Mouse (Mus musculus): ENCODE results near the gene Zfp607b. TPM values are rescaled to one million over a fixed set of nuclear protein-coding genes. Genes with fewer than 3 reads are reported as not detected.

Gene Zfp607b
- total RNA-seq (2021) = 1 to 10 TPM; 9.2 to 9.7 TPM
- long read RNA-seq, full-length matches to known transcripts = 2 of 9 reads
- long read RNA-seq, partial matches to known transcripts = 1 of 9 reads
- long read RNA-seq, other reads (novel, unspliced or antisense) = 6 of 9 reads

GRCm38 (mm10) chr7:27688815-27689612 is at the start of gene Zfp607b:
Gene Zfp607b (plus strand): TSS chr7:27689340.
- DNase-seq (ENCODE audit: low spot score in 2 of 2) = peak; percentile 83 to 87

DNA sequence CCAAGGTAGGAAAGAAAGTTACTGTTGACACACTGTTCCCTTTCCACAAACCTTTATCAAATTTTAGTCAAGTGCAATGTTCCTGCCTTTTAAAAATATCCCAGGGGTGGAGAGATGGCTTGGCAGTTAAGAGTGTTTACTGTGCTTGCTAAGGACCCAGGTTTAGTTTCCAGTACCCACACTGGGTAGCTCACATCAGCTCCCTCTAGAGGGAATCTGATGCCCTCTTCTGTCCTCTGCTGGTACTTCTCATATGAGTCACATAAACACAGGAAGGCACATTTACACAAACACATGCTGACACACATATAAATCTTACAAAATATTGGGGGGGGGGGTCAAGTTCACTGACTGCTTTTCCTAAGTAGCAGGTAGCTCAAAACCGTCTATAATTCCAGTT is 44.7 kb upstream of the Zfp607b start:
- no peak for DNase-seq (ENCODE audit: low spot score in 2 of 2)

DNA sequence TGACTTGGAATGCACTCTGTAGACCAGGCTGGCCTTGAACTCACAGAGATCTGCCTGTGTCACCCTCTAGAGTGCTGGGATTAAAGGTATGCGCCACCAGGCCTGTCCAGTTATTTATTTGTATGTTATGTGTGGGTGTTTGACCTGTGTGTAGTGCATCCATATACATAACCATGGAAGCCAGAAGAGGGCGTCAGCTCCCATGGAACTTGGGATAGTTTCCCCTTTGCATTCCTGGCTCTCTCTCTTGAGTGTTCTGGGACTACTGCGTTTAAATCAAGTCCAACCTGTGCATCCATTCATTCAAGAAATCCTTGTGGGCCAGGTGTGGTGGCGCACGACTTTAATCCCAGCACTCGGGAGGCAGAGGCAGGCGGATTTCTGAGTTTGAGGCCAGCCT is 42.6 kb upstream of the Zfp607b start:
- DNase-seq (ENCODE audit: low spot score in 2 of 2) = no peak

GRCm38 (mm10) chr7:27647281-27648002 is 41.7 kb upstream of the Zfp607b start:
- no peak for DNase-seq (ENCODE audit: low spot score in 2 of 2)

GRCm38 (mm10) chr7:27649723-27650122 is 39.4 kb upstream of the Zfp607b start:
- no peak for DNase-seq (ENCODE audit: low spot score in 2 of 2)

DNA sequence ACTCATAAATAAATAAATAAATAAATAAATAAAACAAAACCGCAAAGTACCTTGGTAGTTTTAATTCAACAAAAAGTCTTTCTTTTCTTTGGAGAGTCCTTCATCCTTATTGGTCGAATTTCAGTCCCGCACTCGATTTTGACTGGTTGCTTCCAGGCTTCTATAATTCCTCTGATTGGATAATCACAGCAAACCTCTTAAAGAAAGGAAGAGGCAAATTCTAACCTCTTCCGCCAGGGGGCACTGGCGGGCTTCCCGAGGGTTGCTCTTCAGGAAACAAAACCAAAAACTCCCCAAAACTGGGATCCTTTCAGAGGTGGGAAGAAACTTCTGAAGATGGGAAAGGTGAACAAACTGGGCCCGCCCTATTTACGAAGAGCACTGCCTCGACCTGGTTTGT is 38.2 kb upstream of the Zfp607b start:
- peak; percentile 69 to 77 for DNase-seq (ENCODE audit: low spot score in 2 of 2)

DNA sequence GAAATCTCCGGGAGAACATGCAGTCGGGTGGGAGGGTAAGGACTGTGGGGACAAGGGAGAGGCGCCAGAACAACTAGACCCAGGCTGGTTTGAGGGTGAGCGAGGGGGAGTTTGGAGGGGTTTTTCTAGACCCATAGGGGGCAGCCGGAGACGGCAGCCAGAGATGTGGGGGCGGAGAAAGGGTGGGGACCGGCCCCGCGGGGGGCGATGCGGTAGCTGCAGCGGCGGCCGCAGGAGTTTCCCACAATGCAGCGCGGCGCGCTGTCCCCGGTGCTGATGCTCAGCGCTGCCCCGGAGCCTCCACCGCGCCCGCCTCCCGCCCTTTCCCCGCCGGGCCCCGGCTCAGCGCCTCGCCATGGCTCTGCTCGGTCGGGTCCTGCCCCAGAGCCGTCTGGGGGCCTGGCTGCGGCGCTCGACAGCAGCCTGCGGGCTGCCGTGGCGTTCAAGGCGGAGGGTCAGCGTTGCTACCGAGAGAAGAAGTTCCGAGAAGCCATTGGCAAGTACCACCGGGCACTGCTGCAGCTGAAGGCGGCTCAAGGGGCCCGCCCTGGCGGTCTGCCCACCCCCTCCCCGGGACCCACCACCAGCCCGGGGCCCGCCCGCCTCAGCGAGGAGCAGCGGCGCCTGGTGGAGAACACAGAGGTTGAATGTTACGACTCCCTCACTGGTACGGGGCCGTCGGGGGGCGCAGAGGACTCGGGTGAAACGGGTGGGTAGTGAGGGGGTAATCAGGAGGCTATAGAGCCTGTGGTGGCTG is 35.3 kb upstream of the Zfp607b start, which contains the start of gene Ttc9b:
Ttc9b (plus strand) TSS at position 235 of the 757 bp plus-strand sequence.
- DNase-seq (ENCODE audit: low spot score in 2 of 2) = peak; percentile 73 to 83

GRCm38 (mm10) chr7:27654607-27655276 is 34.4 kb upstream of the Zfp607b start:
- DNase-seq (ENCODE audit: low spot score in 2 of 2) = peak; percentile 60 to 64

- no peak for DNase-seq (ENCODE audit: low spot score in 2 of 2)
Observed at GRCm38 (mm10) chr7:27655545-27655944, 33.6 kb upstream of the Zfp607b start.

GRCm38 (mm10) chr7:27656600-27656999 is 32.5 kb upstream of the Zfp607b start:
- DNase-seq (ENCODE audit: low spot score in 2 of 2) = no peak

GRCm38 (mm10) chr7:27657824-27658395 is 31.2 kb upstream of the Zfp607b start:
- no peak for DNase-seq (ENCODE audit: low spot score in 2 of 2)

DNA sequence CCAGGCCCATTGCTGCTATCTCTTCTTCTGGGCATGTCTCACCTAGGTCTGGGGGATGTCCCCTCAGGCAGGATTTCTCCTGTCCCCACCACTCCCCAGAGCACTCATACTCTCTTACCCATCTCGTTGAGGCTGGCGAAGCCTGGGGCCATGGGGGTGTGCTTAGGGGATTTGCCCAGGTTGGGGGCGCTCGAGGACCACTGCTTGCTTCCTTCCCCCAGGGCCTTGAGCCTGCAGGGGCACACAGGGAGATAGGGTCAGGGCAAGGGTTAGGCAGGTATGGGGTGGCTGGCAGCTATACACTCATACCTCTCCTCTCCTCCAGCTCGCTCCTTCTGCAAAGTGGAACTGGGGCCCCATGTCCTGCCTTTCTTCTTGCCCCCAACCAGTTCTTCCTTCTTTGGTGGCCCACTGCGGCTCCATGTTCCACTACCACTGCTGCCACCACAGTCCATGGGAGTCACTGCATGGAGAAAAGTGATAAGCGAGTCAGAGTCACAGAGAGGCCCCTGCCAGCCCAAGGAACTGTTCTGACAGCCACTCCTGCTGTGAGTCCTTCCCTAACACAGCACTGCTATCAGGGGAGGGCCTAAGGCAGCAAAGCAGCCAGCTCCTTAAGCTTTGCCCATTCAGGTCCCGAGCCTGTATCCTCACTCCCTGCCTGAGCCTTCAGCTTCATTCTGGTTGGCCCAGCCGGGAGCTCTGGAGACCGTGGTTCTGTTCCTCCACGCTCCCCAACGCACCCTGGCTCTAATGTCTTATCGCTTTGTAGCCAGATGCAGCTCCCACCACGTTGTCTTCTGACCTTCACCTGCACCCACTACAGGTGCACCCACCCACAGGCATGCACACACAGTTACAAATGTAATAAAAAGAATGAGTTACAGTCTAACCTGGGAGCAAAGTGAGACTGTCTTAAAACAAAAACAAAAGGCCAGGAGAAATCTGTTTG is 30.2 kb upstream of the Zfp607b start:
- DNase-seq (ENCODE audit: low spot score in 2 of 2) = no peak

GRCm38 (mm10) chr7:27662038-27662437 is 27.1 kb upstream of the Zfp607b start:
- DNase-seq (ENCODE audit: low spot score in 2 of 2) = no peak

- DNase-seq (ENCODE audit: low spot score in 2 of 2) = no peak
Observed at GRCm38 (mm10) chr7:27673064-27673574, 16.0 kb upstream of the Zfp607b start.

- peak in 1 of 2 experiments; percentile 56 for DNase-seq (ENCODE audit: low spot score in 2 of 2)
Observed at GRCm38 (mm10) chr7:27673575-27674131, 15.5 kb upstream of the Zfp607b start.

GRCm38 (mm10) chr7:27674195-27674521 is 15.0 kb upstream of the Zfp607b start:
- DNase-seq (ENCODE audit: low spot score in 2 of 2) = no peak

DNA sequence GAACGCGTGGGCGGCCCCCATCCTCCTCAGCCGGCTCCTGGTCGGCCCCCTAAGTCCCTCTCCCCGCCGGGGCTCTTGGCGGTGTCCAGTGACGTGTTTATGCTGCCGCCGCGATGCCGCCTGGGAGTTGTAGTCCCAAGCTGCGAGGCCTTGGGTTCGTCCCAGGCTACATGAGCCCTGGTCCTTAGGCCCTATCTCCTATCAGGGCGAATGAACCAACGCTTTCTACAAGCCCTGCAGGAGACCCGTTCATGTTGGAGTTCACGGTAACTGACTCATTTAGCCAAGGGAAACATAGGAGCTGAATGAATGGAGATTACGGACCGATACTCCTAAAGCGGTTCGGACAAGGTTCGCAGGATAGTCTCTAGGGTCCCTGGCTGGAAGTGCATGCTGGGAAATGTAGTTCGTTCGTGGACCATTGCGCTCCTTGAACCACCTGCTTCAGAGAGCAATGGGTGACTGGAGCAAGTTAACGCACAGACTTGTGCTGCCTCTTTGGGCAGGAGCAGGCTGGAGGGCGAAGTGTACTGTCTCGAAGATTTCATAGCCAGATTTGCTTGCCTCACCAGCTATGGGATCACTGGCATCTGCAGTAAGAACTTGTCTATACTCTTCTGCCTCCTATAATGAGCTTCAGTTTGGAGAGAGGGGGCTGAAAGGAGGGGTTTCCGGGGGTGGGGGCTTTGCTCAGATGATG is 14.5 kb upstream of the Zfp607b start, which contains the start of gene Map3k10:
Map3k10 (minus strand) TSS at position 77 of the 700 bp plus-strand sequence.
- DNase-seq (ENCODE audit: low spot score in 2 of 2) = peak; percentile 95

DNA sequence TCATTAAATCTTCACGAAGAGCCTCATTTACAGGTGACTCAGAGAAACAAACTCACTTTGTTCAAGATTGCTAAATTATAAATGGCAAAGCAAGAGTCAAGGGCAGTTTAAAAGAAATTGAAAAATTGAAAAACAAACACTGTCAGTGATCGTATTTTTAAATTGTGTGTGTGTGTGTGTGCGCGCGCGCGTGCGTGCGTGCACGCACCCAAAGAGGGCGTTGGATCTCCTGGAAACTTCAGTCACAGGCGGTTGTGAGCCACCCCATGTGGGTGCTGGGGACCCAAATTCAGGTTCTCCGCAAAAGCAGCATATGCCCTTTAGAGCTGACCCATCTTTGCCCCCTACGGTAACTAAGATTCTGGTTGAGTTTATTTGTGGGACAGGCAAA is 13.9 kb upstream of the Zfp607b start:
- DNase-seq (ENCODE audit: low spot score in 2 of 2) = no peak
